Mouse (Mus musculus) inflammation-experienced regulatory T-cells (primary cell): ENCODE data around the gene Ankrd33b. TPM values are rescaled to one million over a fixed set of nuclear protein-coding genes. Genes with fewer than 3 reads are reported as not detected.

Experiments
- polyA plus RNA-seq, 2 experiments: library from polyadenylated mRNA; unstranded; fragments of 100-300 nt; shearing (Covaris generic); gene quantifications; one replicate each; pipeline ENCODE4 v1.2.1; 2017

The Ankrd33b gene
- 1 to 10 TPM in 1 of 2 experiments, not detected in 1; 1.1 TPM for polyA plus RNA-seq

GRCm38 (mm10) chr15:31367481-31368200 is at the start of gene Ankrd33b:
Ankrd33b (minus strand) TSS chr15:31367726.

Other genes with a start within 250 kb of the Ankrd33b start
- gene Dap, start 143.4 kb downstream of the Ankrd33b start, polyA plus RNA-seq, result 10 to 100 TPM; 40.8 to 76.6 TPM
- gene Ropn1l, start 86.0 kb upstream of the Ankrd33b start, polyA plus RNA-seq, result under 1 TPM; 0.49 to 0.89 TPM
- 1 to 10 TPM; 7.0 to 8.4 TPM for gene March6, start 163.3 kb upstream of the Ankrd33b start, polyA plus RNA-seq
- under 1 TPM in 1 of 2 experiments, not detected in 1; 0.13 TPM for gene Cmbl, start 197.7 kb upstream of the Ankrd33b start, polyA plus RNA-seq
- gene Cct5, start 234.1 kb upstream of the Ankrd33b start, polyA plus RNA-seq, result 100 to 1,000 TPM; 287 to 341 TPM
- gene Fam173b, start 234.1 kb upstream of the Ankrd33b start, polyA plus RNA-seq, result 10 to 100 TPM; 13.8 to 17.7 TPM